Mouse (Mus musculus) kidney, adult 11 months (tissue): ENCODE measurements around the gene Cep63.

ENCODE experiments used
- DNase-seq: peaks from one replicate; pipeline ENCODE4 v3.0.0; 2022

Gene Cep63

DNA sequence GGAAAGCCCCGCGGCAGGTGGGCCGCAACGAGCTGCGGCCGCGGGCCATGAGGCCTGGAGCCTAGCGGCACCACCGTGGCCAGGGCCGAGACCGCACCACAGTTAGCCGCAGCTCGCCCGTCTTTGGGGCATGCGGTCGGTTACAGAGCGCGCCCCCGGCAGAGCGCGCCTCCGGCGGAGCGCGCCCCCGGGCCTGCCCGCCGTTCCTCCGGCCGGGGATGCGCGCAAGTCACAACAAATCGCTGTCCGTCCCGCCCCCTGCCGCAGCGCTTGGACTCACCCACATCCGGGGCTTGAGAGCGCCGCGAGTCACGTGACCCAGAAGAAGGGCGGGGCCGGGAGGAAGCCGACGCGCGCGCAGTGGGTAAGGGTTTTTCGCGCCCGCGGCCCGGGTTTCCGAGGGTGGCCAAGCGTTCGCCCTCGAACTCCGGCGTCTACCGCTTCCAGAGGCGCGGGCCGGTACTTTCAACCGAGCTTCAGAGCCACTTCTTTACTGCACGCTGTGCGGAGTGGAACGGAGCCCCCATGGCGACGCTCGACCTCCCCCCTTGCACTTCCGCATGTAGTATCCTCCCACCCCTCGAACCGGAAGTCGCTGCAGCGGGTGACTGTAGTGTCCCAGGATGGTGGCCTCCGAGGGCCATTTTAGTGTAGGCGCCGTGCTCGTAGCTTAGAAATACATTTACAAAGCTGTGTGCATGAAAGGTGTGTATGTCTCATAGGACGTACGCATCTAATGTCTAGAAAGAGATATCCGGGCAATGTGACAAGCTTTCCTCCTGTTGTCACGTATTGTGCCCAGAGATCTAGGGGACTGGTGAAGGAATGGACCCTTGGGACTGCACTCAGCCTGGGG is at the start of gene Cep63, which contains the start of gene Anapc13:
TSS of gene Cep63 (minus strand) at position 552 of the 856 bp plus-strand sequence.
TSS of gene Anapc13 (plus strand) at position 314 of the 856 bp plus-strand sequence.
- DNase-seq = peak; percentile 96

DNA sequence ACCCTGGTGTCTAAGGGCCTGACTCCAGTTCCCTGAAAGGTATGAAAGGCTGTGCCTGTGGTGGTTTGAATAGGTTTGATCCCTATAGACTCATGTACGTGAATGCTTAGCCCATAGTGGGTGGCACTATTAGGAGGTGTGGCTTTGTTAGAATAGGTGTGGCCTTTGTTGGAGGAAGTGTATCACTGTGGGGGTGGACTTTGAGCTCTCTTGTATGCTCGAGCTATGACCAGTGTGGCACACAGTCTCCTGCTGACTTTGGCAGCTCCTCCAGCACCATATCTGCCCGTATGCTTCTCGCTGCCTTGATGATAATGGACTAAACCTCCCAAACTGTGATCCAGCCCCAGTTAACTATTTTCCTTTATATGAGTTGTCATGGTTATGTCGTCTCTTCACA is 49.6 kb upstream of the Cep63 start:
- no peak for DNase-seq

DNA sequence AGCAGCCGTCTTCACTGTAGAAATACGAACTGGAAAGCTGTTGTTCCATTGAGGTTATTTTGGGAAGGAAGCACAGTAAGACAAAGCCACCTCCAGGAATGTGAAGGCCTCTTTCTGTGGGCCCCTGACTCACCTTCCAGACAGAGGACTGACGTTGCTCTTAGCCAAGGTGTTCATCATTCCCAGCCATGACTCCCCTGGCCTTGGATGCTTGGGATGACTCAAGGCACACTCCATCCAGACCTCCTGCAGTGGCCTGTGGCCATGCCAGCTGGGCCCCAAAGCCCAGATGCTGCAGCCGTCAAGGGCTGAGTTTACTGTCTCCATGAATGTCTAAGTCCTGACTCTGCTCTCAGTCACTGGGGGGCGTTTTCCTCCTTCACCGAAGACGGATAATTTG is 47.0 kb upstream of the Cep63 start:
- DNase-seq = no peak

DNA sequence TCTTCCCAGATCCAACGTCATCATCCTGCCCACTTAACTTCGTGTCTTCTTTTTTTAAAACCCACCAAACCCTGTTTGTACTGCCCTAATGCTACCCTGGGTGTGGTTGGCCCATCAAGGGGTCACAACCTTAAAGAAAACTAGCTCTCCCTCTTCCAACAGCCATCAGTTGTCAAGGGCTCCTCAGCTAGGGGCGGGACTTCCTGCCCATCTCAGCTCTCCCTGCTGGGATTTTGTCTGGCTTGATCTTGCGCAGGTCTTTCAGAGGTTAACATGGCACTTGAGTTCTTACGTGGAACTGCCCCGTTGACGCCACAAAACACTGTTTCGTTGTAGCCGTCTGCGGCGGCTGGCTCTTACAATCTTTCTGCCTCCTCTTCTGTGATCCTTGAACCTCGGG is 42.6 kb upstream of the Cep63 start:
- DNase-seq = no peak

DNA sequence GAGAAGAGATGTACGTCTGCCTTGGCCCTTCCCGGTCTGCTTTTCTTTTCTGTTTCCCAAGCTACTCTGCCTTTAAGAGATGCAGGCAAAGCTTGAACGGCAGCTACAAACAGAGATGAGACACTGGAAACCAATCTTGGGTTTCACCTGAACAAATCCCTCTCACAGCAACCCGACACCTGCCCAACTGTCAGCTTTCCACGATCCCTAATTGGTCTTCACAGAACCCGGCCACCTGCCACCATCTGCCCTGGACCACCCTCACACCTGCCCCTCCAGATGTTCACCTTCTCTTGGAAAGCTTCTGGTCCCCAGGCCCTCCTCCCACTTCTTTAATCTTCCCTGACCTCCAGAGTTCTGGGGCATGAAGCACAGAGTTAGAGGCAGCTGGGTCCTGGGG is 41.8 kb upstream of the Cep63 start:
- DNase-seq = no peak

DNA sequence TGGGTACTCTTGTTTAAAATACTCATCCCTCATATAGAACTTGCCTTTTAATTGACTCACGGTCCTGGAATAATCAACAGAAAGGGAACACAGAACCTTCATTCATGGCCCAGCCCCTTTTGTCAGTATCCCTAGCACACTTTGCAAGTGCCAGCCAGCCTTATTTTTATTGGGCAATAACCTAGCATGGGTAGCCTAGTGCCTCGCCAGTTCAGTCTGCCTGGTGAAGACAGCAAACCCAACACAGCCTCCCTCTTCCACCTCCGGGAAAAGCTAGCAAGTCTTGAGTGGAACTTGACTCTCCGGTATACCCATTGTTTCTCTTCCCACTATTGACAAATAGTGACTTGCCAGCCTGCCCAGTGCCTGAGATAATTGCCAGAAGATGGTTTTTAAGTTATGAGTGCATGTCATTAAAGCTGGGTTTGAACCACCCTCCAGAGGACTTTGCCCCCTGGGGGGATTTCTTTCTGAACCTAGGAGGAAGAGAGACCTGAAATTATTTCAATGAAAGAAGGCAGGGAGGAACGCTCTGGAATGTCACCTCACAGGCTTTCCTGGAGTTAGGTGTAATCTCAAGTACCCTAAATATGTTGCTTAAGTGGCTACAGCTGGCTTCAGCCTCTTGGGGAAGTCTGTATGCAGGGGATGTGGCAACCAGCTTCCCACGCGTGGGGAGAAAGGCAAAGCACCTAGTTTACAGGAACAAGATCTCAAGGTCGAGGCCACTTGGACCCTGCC is 30.2 kb upstream of the Cep63 start:
- no peak for DNase-seq

DNA sequence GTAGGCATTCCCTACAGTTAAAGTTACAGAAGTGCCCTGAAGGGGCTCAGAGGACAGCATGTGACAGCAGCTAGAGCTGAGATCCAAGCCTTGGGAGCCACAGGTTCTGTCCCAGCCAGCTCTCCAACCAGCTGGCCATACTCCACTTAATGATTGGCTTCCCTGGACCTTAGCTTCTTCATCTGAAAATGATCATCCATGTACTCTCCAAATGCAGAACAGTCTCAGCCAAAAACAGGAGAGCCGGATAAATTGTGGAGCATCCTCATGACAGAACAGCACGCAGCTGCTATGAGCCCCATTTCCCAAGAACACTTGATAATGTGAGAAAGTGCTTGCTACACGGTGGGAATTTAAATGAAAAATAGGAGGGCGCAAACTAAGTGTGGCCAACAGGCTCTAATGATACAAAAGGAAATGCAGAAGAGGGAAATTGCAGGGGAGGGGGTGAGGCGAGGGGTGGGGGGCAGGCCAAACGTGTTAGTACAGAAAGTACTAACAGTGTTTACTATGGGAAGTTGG is 24.9 kb upstream of the Cep63 start:
- no peak for DNase-seq

DNA sequence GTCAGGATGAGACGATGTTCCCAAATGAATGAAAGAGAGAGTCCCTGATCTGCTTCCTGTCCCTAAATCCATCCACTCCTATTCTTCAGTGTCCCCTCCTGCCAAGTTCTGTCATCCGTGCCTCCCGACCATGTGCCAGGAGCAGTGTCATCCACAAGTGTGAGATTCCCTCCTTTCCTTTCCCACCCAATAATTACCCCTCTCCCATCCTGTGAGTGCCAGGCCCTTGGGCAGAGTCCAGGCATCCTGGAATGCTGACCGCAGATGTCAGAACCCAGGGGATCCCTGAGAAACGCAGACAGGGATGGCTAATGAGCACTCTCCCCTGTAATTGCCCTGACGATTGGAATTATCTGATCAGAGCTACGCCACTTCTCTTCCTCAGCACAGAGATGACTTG is 24.3 kb upstream of the Cep63 start:
- no peak for DNase-seq

DNA sequence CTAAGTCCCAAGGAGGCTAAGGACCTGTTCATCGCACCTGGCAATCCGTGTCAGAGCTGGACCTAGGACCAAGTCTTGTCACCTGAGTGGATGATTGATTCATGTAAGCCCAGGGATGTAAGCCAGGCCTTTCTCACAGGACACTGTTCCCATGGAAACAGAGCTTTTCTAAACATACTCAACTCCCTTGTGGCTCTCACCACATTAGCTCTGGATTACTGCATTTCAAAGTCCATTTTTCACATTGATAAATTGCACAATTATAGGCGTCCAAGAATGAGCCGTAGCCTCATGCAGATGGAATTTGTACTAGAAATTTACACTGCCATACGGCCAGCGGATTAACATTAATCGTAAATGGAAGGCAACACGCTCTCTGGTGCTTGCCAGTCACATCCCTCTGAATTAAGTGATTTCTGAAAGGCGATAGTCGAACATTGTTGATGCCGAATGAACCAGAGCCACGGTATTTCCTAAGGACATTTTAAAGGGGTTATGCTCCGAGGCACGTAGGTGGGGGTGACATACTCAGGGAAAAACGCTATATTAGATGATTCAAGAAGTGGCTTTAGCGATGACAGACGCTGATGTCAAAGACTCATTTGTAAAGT is 23.7 kb upstream of the Cep63 start:
- DNase-seq = no peak

GRCm38 (mm10) chr9:102647010-102647409 is 20.7 kb upstream of the Cep63 start:
- no peak for DNase-seq

DNA sequence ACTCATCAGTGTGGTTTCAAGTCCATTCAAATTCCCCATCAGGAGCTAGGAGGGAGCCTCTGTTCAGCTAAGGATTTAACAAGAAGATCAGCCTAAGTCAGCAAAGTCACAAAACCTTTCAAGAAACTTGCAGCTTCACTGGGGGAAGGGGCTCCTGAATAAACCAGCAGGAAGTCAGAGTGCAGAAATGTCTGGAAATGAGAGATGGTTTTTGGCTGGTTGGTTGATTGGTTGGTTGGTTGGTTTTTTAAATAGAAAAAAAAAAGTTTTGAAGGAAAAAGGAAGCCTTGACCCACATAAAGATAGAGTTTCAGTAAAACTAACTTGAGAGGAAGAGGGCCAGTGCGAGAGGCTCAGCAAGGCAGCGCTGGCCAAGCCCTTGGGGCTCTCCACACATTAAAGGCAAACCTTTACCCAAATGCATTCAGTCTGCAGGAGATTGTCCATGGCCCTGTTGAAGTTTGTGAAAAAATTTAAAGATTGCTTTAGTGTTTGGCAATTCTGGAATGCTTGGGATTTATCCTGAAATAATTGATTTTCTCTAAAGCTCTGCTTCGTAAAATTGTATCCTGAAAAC is 18.9 kb upstream of the Cep63 start:
- no peak for DNase-seq

DNA sequence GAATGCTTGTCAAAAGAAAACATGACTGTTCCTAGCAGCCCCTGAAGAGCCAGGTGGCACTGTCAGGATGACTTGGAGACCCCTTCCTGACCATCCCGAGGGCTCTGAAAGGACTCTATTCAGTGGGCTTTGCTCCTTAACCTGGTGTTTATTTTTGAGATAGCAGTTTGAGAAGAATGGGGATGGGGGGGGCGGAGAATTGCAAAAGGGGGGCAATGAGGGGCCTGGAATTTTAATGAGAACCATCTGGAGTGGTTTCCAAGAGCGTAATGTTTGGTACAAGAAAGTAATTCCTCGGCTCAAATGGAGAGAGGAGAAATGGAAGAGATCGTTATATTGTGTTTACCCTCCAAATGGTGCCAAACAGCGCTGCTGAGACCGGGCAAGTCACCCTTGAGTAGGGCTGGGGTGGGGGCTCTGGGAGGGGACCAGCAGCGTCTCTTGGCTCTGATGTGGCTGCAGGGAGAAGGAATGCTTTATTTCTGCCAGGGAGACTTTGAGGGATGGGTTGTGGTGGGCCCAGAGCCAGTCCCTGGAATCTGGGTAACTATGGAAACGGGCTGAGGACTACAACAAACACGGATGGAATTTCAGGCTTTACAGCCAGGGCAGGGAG is 17.3 kb upstream of the Cep63 start:
- peak; percentile 52 for DNase-seq

- DNase-seq = no peak
Observed at GRCm38 (mm10) chr9:102643071-102643485, 16.7 kb upstream of the Cep63 start.

- no peak for DNase-seq
Observed at GRCm38 (mm10) chr9:102641531-102641930, 15.2 kb upstream of the Cep63 start.

DNA sequence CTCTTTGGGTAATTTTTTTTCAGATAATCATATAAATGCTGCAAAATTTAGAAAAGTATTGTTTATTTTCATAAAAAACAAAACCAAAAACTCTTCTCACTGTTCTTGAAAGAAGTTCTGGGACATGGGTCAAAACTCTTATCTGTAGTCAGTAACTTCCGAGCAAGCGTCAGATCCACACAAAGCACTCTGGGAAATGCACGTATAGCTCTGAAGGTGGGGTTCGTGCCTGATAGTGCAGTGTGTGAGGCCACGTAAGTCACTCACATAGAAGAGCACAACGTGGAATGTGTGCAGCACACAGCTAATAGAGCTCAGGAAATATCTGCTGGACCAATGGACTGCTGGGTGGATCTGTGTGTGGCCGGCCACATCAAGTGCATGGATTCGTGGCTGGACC is 13.2 kb upstream of the Cep63 start:
- DNase-seq = no peak

GRCm38 (mm10) chr9:102638963-102639362 is 12.6 kb upstream of the Cep63 start:
- DNase-seq = no peak

DNA sequence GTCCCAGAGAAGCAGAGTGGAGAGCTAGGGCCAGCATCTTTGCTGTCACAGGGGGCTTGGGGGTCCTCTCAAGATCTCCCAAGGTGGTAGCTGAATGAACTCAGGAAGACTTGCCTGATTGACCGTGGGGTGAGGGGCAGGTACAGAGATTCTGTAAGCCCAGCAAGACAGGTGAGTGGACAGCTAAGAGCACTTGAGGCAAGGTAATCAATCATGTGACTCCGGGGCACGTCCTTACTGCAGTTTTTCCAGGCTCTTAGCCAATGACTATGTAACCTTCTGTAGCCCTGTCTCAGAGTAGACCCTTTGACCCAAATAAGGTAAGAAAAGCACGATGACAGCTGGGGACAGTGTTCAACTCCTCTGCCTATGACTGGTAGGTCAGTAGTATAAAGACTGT is 10.8 kb upstream of the Cep63 start:
- DNase-seq = no peak

DNA sequence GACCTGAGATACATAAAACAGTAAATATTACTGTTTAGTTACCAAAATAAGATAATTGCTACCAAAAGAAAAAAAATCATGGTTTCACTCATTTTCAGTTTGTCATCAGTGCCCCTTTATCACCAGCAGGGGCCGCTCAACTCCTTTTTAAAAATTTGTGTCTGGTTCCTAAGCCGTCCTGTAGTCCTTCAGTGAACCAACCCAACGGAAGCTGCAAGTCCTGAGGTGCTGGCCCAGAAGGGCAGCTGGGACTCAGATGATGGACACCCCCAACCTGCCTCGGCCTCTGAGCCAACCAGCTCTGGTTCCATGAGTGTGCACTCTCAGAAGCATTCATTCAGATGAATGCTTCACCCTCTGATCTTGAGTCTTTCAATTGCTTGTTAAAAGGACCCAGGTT is 10.2 kb upstream of the Cep63 start:
- peak; percentile 46 for DNase-seq

- no peak for DNase-seq
Observed at GRCm38 (mm10) chr9:102634453-102634852, 8.1 kb upstream of the Cep63 start.

- DNase-seq = peak; percentile 44
Observed at GRCm38 (mm10) chr9:102632923-102633537, 6.7 kb upstream of the Cep63 start.

DNA sequence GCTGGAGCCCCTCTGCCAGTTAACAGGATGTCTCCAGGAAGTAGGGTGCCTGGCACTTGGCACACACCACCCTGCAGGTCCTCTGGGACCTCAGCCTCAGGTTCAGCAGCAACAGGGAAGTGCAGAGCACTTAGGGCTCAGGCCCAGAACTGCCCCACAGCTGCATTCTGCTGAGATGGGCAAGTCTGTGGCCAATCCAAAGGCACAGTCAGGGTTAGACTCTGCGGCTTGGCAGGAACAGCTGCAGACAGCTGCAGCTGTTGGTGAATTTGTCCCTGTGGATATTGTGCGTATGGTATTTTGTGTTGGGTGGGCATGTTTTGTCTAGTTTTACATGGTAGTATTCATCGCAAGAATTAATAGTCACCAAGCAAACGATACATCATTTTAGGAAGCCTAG is 5.8 kb upstream of the Cep63 start:
- DNase-seq = no peak

DNA sequence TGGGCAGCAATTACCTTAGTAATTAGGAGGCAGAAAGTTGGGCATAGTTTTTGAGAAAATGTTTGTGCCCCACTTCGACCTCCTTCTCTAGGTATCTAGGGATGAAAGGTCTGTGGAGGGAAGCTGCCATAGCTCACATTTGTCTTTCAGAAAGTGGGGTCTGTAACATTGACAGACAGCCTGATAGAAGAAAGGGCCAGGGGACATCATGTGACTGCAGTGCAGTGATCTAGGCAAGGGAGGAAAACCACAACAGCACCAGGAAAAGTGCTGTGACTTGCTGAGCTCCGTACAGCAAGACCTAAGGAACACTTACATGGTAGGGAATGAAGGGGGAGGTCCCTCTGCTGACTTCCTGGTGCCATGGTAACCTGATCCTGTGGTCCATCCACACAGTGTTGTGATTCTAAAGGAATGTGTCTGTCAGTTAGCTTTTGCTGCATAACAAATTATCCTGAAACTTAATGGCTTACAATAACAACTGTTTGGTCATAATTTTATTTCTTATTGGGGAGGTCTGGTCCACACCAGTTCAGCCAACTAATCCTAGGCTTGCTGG is 5.3 kb upstream of the Cep63 start:
- DNase-seq = no peak
